Mouse (Mus musculus) testis, adult 2 months (tissue): ENCODE measurements at regions not wholly inside any gene's neighbourhood (a gene's known extent, or its start where the extent isn't known, plus 50 kb on each side); places are given as distances from the start of the nearest gene placed in this dataset.

Experiments used
- CTCF ChIP-seq: fragments of 200-500 bp; IDR thresholded peaks from 2 replicates; pipeline ENCODE4 v1.5.1; 2012; ENCODE audit warnings: low read depth, mild to moderate bottlenecking, inconsistent platforms, low read length, moderate library complexity; ENCODE audit not compliant: control insufficient read depth, insufficient read depth, insufficient replicate concordance
- POLR2A ChIP-seq: fragments of 200-500 bp; IDR thresholded peaks from 2 replicates; pipeline ENCODE4 v1.6.1; 2012; ENCODE audit warnings: low read depth, mild to moderate bottlenecking, inconsistent platforms, low read length, moderate library complexity; ENCODE audit not compliant: control insufficient read depth

- no peak for TF ChIP-seq POLR2A
- no peak for TF ChIP-seq CTCF
These were observed 76.3 kb upstream of the Dapl1 start for GRCm38 (mm10) chr2:59408040-59408587.
